Mouse (Mus musculus) CH12.LX (cell line): ENCODE results near the gene Gm20388.

Experiments
- CTCF ChIP-seq, 2 experiments: IDR thresholded peaks in 1 of 2; conservative IDR thresholded peaks in 1 of 2; 2 replicates each; pipeline ENCODE4 v1.5.1; 2011 to 2012; ENCODE audit warnings: low read depth in 2 of 2, low read length in 2 of 2, improper control_type of control experiment in 1 of 2, inconsistent platforms in 1 of 2, mild to moderate bottlenecking in 1 of 2, moderate library complexity in 1 of 2
- EP300 ChIP-seq: IDR thresholded peaks from 2 replicates; pipeline ENCODE4 v1.6.1; 2011; ENCODE audit warnings: low read length, improper control_type of control experiment
- JUND ChIP-seq: conservative IDR thresholded peaks from 2 replicates; pipeline ENCODE4 v1.6.1; 2011; ENCODE audit warnings: low read depth, low read length, improper control_type of control experiment
- POLR2A ChIP-seq: IDR thresholded peaks from 2 replicates; pipeline ENCODE4 v1.6.1; 2011; ENCODE audit warnings: low read depth, mild to moderate bottlenecking, improper control_type of control experiment, low read length
- SIN3A ChIP-seq: IDR thresholded peaks from 2 replicates; pipeline ENCODE4 v1.6.1; 2012; ENCODE audit warnings: low read length, improper control_type of control experiment, inconsistent platforms

DNA sequence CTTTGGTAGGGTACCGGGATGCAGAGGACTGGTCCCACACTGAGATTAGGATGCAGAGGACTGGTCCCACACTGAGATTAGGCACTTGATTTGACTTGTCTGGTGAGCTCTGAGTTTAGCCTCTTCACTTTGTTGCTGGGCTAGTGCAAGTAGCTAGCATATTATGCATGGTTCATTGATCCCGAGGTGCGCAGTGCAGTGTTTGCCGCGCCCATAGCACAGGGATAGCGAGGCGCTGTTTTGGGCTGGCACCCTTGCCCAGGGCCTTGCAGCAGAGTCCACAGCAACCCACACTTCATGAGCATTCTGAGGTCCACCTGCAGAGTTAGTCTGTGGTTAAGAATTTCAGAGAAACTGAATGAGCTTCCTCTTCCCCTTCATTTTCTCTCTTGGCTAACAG is 2042.2 kb downstream of the Gm20388 start:
- TF ChIP-seq POLR2A = no peak
- TF ChIP-seq EP300 = no peak
- TF ChIP-seq SIN3A = no peak
- TF ChIP-seq JUND = no peak
- TF ChIP-seq CTCF (conservative IDR thresholded peaks at IDR 0.05 in 1 of 2, IDR thresholded peaks at IDR 0.05 in 1 of 2; ENCODE audit: low read depth in 2 of 2, low read length in 2 of 2) = no peak
